Mouse (Mus musculus): ENCODE data around the gene Sned1.

GRCm38 (mm10) chr1:93210213-93210641, 25.4 kb upstream of the Sned1 start:
- no peak for TF ChIP-seq POLR2A (IDR thresholded peaks at IDR 0.05; ENCODE audit: low read depth, low read length)
- TF ChIP-seq CTCF (IDR thresholded peaks at IDR 0.05; ENCODE audit: extremely low read depth, insufficient read length, insufficient replicate concordance, low read depth, low read length) = no peak
